Mouse (Mus musculus): ENCODE measurements around the gene Fga.

DNA sequence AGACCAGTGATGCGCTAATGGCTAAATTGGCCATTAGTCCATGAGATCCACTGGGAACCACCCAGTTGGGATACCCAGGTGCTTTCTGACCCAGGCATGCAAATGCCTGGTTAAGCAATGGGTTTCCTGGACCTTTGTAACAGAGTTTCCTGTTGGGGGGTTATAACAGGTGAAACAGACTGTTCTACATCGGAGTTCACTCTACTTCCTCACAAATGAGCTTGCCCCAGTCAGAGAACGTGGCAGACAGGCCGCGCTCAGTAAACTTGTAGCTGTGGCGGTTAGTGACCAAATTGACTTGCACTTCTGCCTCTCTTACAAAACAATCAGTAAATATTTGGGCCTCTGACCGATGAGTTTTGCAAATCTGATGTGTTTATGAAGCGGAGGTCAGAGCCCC is 22.8 kb upstream of the Fga start:
- TF ChIP-seq CTCF (IDR thresholded peaks at IDR 0.05; ENCODE audit: low read depth, low read length) (no peak), POLR2A (IDR thresholded peaks at IDR 0.05; ENCODE audit: insufficient read depth, low read length) (no peak)

Measured in ES-Bruce4 (cell line).